Mouse (Mus musculus): ENCODE results near the gene Ppm1m.

GRCm38 (mm10) chr9:106167241-106167640 is 32.3 kb downstream of the Ppm1m start:
- TF ChIP-seq CTCF (IDR thresholded peaks at IDR 0.05) (no peak), EP300 (IDR thresholded peaks at IDR 0.05) (no peak)
